Mouse (Mus musculus): ENCODE data around the gene Magea5.

DNA sequence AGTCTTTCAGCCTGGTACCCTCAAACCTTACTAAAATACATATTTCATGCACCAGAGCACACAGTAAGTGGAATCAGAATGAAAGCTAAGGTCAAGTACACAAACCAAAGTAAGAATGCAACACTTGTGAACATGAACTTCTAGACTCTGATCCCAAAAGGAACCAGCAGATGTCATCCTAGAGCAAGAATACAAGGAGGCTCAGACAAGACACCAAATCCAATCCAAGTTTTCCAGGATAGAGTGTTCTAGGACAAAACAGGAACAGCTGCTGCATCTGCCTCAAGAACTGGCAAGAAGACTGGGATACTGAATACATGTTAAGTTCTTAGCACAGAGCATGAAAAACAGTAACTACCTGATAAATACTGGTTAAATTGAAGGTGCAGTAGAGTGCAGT, 35.1 kb upstream of the Magea5 start:
- no peak for TF ChIP-seq POLR2A (IDR thresholded peaks at IDR 0.05; ENCODE audit: extremely low read depth, insufficient read depth, low read length)
- no peak for TF ChIP-seq CTCF (IDR thresholded peaks at IDR 0.05; ENCODE audit: low read depth, low read length)

Data from liver, adult 2 months (tissue).